Mouse (Mus musculus) stomach, embryonic 16.5 days (tissue): ENCODE results near the gene Thada. TPM values are rescaled to one million over a fixed set of nuclear protein-coding genes. Genes with fewer than 3 reads are reported as not detected.

Source experiments
- ATAC-seq: fragments of 200-750 bp; cut with Nextera tagmentation; 2 replicates; pipeline ENCODE4 v1.8.0; 2017; ENCODE audit warnings: moderate number of reproducible peaks, moderate TSS enrichment; ENCODE audit not compliant: insufficient read depth, low FRiP score
- H3K27ac ChIP-seq: fragments of 300-500 bp; sonication (generic); 2 replicates; pipeline ENCODE4 v1.5.1; 2014; ENCODE audit warnings: low read length
- H3K27me3 ChIP-seq: fragments of 300-500 bp; sonication (generic); 2 replicates; pipeline ENCODE4 v1.6.1; 2014; ENCODE audit warnings: low read length, control low read depth, mixed read lengths; ENCODE audit not compliant: control insufficient read depth, insufficient read depth
- H3K36me3 ChIP-seq: fragments of 300-500 bp; sonication (generic); 2 replicates; pipeline ENCODE4 v1.6.1; 2014; ENCODE audit warnings: low read length; ENCODE audit not compliant: control insufficient read depth, insufficient read depth
- H3K4me1 ChIP-seq: fragments of 300-500 bp; sonication (generic); 2 replicates; pipeline ENCODE4 v1.6.1; 2014; ENCODE audit warnings: low read length, control low read depth, mixed read lengths; ENCODE audit not compliant: control insufficient read depth, insufficient read depth
- H3K4me2 ChIP-seq: fragments of 300-500 bp; sonication (generic); 2 replicates; pipeline ENCODE4 v1.6.1; 2014; ENCODE audit warnings: low read depth, low read length, mixed read lengths
- H3K4me3 ChIP-seq: fragments of 300-500 bp; sonication (generic); replicated peaks from 2 replicates; pipeline ENCODE4 v1.5.1; 2014; ENCODE audit warnings: mild to moderate bottlenecking, low read length
- H3K9ac ChIP-seq: fragments of 300-500 bp; sonication (generic); 2 replicates; pipeline ENCODE4 v1.6.1; 2014; ENCODE audit warnings: low read length
- H3K9me3 ChIP-seq: fragments of 300-500 bp; sonication (generic); replicated peaks from 2 replicates; pipeline ENCODE4 v1.6.1; 2016; ENCODE audit warnings: low read length, control low read depth; ENCODE audit not compliant: control insufficient read depth
- WGBS: fragments of 180-500 bp; shearing (Covaris S2); extraction: QIAGEN DNeasy Blood & Tissue Kit; methylation state at CpG from one replicate; pipeline ENCODE4 v1.1.7; 2014; 5-methylcytosine and 5-hydroxymethylcytosine counted together
- polyA plus RNA-seq: library from polyadenylated mRNA; unstranded; fragments of >200 nt; fragmentation: Nextera tagmentation; extraction: Ambion mirVana; gene quantifications from 2 replicates; pipeline ENCODE4 v1.2.1, GENCODE M21; 2015

Thada gene
- polyA plus RNA-seq, 1 experiment from 2014 or later: 7.4 TPM

DNA sequence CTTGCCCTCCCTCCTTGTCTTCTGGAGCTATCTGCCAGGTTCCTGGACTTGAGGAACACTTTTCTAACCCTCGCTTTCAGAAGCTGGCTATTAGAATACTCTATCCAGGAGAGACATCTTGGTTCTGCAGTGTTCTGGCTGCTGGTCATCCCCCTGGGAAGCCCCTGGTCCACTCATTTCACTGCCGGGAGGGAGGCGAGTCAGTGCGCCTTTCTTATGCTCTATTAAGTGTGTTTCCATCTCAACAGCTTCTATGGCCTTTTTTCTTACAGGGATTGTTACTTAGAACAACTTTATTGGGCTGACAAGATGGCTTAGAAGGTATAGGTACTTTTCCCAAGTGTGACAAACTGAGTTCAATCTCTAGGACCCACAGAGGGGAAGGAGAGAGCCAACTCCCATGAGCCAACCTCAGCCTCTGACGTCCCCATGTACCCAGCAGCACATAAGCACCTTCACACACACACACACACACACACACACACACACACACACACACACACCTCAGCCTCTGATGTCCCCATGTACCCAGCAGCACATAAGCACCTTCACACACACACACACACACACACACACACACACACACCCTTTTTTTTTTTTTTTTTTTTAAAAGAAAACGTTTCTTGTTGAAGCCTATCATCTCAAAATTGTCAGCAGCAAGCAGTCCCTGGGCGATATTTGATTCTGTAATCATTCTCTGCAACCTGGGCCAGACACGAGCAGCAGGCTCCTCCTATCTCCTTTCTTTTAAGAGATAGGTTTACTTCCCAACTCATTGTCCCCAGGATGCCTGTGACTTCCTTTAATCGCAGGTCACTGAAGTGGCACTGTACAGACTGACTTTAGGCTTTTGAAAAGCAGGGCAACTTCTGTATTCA, 113.9 kb downstream of the Thada start:
- 72% methylated on average over 9 of the region's 9 CpGs for WGBS
- Histone ChIP-seq H3K27ac (peak overlapping the region; percentile 52; the same call in 1 of the 2 replicates), H3K4me1 (peaks cover 5% of the 10 kb centered on the region), H3K36me3 (no peaks in the 10 kb centered on the region), H3K27me3 (no peaks in the 10 kb centered on the region), H3K9me3 (no peaks in the 10 kb centered on the region), H3K4me3 (no peak overlapping the region), H3K4me2 (no peak overlapping the region), H3K9ac (no peak overlapping the region)
- no peak for ATAC-seq

DNA sequence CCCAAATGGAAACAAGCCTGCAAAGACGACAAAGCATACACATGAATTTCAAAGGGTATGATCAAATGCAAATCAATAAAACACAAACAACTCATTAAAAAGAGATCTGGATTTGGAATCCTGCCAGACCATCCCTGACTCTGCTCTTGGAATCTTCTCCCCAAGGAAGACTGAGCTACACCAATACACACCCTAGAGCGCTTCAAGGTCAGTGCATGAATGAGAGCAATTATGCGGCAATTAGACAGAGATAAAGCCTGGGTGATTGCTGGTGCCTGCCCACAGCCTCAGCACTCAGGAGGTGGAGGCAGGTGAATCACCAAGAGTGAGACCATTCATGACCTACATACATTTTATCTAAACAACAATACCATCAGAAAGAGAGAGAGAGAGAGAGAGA, 114.7 kb downstream of the Thada start:
- no peak overlapping the region for H3K9ac ChIP-seq
- H3K27ac ChIP-seq: no peak overlapping the region
- no peak overlapping the region for H3K4me2 ChIP-seq
- H3K9me3 ChIP-seq: no peaks in the 10 kb centered on the region
- no peaks in the 10 kb centered on the region for H3K36me3 ChIP-seq
- ATAC-seq: no peak
- H3K4me1 ChIP-seq: peaks cover 5% of the 10 kb centered on the region
- 59% methylated on average over 3 of the region's 3 CpGs for WGBS
- H3K4me3 ChIP-seq: no peak overlapping the region
- H3K27me3 ChIP-seq: no peaks in the 10 kb centered on the region

DNA sequence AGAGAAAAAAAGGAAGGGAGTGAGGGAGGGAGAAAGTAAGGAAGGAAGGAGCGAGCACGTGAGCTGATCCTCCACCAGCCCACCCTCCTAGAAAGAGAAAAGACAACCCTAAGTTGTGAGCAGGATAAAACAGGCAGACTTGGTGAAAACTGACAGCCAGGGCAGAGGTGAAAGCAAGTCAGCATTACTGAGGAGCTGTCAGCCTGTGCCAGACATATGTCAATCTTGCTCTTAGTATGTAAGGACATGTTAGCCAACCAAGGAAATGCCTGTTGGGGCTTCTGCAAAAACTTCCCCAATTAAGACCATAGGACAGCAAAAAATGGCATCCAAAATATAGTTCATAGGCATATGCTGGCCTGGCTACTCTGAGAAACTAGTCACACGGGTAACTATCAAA, 117.1 kb downstream of the Thada start:
- ATAC-seq: no peak
- peaks cover 2% of the 10 kb centered on the region for H3K4me1 ChIP-seq
- H3K36me3 ChIP-seq: 0 out of 2 replicates have a peak, but pooled peaks cover 2% of the 10 kb centered on the region
- no peak overlapping the region for H3K27ac ChIP-seq
- no peak overlapping the region for H3K4me2 ChIP-seq
- H3K9me3 ChIP-seq: no peaks in the 10 kb centered on the region
- no peaks in the 10 kb centered on the region for H3K27me3 ChIP-seq
- WGBS: 83% methylated on average over 3 of the region's 3 CpGs
- H3K4me3 ChIP-seq: no peak overlapping the region
- H3K9ac ChIP-seq: no peak overlapping the region

DNA sequence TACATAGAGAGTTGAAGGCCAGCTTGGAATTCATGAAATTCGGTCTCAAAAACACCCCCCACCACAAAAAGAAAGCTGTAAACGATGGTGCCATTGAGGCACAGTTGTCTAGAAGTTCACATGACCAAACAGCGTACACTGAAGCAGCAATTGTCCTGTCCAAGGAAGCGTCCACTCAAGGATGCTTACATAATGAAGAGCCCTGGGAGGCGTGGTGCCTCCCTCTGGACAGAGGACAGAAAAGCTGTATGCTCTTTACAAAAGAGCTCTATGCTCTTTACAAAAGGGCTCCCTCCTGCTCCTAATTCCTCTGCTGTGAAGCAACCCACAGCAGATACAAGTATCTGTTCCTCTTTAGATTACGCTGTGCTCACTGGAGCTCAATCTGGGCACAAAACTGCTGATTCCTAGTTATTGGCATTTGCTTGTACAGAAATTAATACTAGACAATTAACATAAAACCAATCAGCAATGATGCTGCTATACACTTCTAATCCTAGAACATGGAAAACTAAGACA, 123.6 kb downstream of the Thada start:
- Histone ChIP-seq H3K9ac (no peak overlapping the region), H3K4me2 (no peak overlapping the region), H3K4me1 (no peaks in the 10 kb centered on the region), H3K27ac (no peak overlapping the region), H3K36me3 (0 out of 2 replicates have a peak, but pooled peaks cover 4% of the 10 kb centered on the region), H3K9me3 (no peaks in the 10 kb centered on the region), H3K4me3 (no peak overlapping the region), H3K27me3 (no peaks in the 10 kb centered on the region)
- ATAC-seq: no peak
- WGBS: 84% methylated on average over 6 of the region's 6 CpGs

DNA sequence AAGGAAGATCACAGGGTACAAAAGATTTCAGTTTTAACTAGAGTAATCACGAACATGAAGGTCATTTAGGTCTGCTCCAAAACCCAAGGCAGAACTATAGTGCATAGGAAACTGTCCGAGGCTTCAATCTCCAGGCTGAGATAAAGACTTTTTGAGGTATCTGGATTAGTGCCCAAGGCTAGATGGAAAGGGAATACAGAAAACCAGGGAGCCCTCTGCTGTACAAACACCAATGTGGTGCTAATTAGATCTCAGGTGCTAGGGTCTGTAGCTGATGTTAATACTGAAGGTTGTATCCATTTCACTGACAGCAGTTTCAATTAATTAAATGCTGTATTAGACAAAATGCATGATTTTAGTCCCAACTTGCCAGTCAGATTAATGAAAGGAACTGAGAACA, 124.3 kb downstream of the Thada start:
- Histone ChIP-seq H3K36me3 (0 out of 2 replicates have a peak, but pooled peaks cover 4% of the 10 kb centered on the region), H3K9ac (no peak overlapping the region), H3K4me3 (no peak overlapping the region), H3K4me1 (no peaks in the 10 kb centered on the region), H3K27me3 (no peaks in the 10 kb centered on the region), H3K27ac (no peak overlapping the region), H3K4me2 (no peak overlapping the region), H3K9me3 (no peaks in the 10 kb centered on the region)
- no peak for ATAC-seq
- WGBS: 51% methylated on average over 2 of the region's 2 CpGs

DNA sequence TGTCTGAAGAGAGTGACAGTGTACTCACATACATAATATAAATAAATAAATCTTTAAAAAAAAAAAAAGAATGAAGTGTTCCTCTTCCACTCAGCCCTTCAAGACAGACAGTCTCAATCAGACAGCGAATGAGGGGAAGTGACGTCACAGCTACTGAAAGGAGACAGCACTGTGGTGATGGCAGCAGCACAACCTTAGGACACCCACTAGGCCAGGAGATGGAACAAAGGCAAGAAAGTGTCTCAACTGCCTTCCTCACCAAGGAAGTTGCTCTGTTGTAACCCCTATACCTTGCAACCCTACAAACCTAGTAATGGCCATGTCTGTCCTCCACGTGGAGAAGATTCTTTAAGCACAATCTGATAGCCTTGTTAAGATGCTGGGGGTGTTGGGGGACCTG, 125.4 kb downstream of the Thada start:
- Histone ChIP-seq H3K4me2 (no peak overlapping the region), H3K9ac (no peak overlapping the region), H3K27ac (no peak overlapping the region), H3K9me3 (no peaks in the 10 kb centered on the region), H3K36me3 (0 out of 2 replicates have a peak, but pooled peaks cover 4% of the 10 kb centered on the region), H3K27me3 (no peaks in the 10 kb centered on the region), H3K4me3 (no peak overlapping the region), H3K4me1 (no peaks in the 10 kb centered on the region)
- 94% methylated on average over 3 of the region's 3 CpGs for WGBS
- ATAC-seq: no peak

DNA sequence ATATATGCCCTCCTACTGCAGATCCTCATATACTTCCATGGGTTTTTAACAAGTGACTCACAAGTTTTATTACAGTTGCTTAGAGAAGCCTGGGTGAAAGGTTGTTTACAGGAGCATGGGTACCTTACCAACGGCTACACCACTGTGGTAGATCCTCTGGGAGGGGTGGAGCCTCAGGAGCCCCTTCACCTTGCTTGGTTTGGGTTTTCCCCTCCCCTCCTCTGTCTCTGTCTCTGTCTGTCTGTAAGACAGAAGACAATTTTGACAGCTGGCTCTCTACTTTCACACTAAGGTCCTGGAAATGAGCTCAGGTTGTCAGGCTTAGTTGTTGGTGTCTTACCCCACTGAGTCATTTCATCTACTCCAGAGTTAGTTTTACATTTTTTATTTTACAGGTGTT, 130.0 kb downstream of the Thada start:
- Histone ChIP-seq H3K9me3 (no peaks in the 10 kb centered on the region), H3K4me3 (no peak overlapping the region), H3K4me1 (no peaks in the 10 kb centered on the region), H3K27ac (no peak overlapping the region), H3K27me3 (no peaks in the 10 kb centered on the region), H3K9ac (no peak overlapping the region), H3K36me3 (no peaks in the 10 kb centered on the region), H3K4me2 (no peak overlapping the region)
- 28% methylated on average over 1 of the region's 1 CpGs for WGBS
- ATAC-seq: no peak

DNA sequence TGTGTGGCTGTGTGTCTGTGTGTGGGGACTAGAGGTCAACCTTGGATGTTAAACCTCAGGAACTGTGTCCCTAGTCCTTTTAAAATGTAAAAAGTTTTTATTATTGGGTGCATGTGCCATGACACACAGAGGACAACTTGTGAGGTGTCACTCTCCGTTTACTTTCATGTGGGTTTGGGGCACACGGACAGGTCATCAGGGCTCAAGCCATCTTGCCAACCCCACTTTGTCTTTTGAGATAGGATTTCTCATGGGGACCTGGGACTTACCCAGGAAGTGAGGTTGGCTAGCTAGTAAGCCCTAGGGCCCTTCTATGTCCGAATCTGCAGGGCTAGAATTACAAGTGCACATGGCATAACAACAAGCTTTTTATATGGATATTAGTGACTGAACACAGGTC, 130.9 kb downstream of the Thada start:
- 93% methylated on average over 3 of the region's 3 CpGs for WGBS
- H3K36me3 ChIP-seq: no peaks in the 10 kb centered on the region
- no peak overlapping the region for H3K9ac ChIP-seq
- no peaks in the 10 kb centered on the region for H3K27me3 ChIP-seq
- H3K4me1 ChIP-seq: no peaks in the 10 kb centered on the region
- no peak overlapping the region for H3K4me2 ChIP-seq
- H3K9me3 ChIP-seq: no peaks in the 10 kb centered on the region
- no peak overlapping the region for H3K4me3 ChIP-seq
- no peak for ATAC-seq
- H3K27ac ChIP-seq: no peak overlapping the region

DNA sequence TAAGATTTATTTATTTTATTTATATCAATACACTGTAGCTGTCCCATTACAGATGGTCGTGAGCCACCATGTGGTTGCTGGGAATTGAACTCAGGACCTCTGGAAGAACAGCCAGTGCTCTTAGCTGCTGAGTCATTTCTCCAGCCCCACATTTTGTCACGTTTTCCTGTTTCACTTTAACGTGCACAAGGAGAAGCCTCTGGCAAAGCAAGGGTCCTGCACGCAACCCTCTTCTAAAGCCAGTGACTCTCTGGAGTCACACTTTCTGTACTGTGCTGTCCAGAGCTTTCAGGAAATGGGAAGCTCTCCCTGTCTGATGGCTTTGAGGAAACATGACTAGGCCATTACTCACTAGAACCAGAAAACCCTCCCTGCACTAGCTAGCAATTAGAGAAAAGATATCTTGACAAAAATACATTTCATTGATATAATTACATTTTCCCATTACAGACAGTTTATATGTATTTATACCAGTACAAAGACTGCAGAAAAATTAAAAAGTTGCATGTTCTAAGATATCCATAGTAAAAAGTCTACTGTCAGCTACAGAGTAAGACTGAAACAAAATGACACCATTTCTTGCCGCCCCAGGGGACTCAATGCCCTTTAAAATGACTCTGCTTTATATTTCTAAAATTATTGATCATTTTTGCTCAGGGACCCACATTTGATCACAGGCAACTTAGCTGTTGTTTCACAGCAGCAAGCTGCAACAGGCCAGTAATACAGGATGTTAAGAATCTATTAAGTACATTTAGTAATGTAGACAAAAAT, 131.6 kb downstream of the Thada start:
- no peaks in the 10 kb centered on the region for H3K27me3 ChIP-seq
- WGBS: 71% methylated on average over 5 of the region's 5 CpGs
- no peaks in the 10 kb centered on the region for H3K36me3 ChIP-seq
- H3K9me3 ChIP-seq: no peaks in the 10 kb centered on the region
- ATAC-seq: no peak
- no peak overlapping the region for H3K4me3 ChIP-seq
- no peak overlapping the region for H3K4me2 ChIP-seq
- no peak overlapping the region for H3K9ac ChIP-seq
- no peaks in the 10 kb centered on the region for H3K4me1 ChIP-seq
- no peak overlapping the region for H3K27ac ChIP-seq
